Mouse (Mus musculus): ENCODE measurements at regions not wholly inside any gene's neighbourhood (a gene's known extent, or its start where the extent isn't known, plus 50 kb on each side); places are given as distances from the start of the nearest gene placed in this dataset.

DNA sequence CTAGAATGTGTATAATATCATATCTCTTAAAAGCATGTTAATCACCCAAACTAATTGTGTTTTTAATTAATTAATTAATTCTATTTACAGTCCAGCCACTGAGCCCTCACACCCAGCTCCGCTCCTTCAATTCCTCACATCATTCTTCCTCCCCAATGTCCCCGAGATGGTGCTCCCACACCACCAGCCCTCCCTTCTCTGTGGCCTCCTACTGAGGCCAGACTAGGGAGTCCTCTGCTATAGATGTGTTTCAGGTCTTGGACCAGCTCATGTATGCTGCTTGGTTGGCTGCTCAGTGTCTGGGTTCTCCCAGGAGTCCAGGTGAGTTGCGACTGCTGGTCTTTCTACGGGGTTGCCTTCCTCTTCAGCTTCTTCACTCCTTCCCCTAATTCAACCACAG, 353.1 kb upstream of the Klhl1 start:
- ATAC-seq (ENCODE audit: low FRiP score, low TSS enrichment): no peak
- WGBS: 84% methylated on average over 4 of the region's 4 CpGs
- no peak overlapping the region for H3K4me3 ChIP-seq (ENCODE audit: low read depth, low read length)
- no peaks in the 10 kb centered on the region for H3K9me3 ChIP-seq (ENCODE audit: control insufficient read depth, low read length)
- no peak for DNase-seq (ENCODE audit: low spot score)
- no peaks in the 10 kb centered on the region for H3K27me3 ChIP-seq (ENCODE audit: control insufficient read depth, insufficient read depth, low read length)
- no peaks in the 10 kb centered on the region for H3K4me1 ChIP-seq (replicated peaks; ENCODE audit: control insufficient read depth, insufficient read depth)
- H3K9ac ChIP-seq (ENCODE audit: low read length): no peak overlapping the region
- TF ChIP-seq CTCF (IDR thresholded peaks at IDR 0.05; ENCODE audit: low read depth) (no peak), EP300 (optimal IDR thresholded peaks at IDR 0.05) (no peak)
- H3K4me2 ChIP-seq (replicated peaks; ENCODE audit: low read depth): no peak overlapping the region
- no peak overlapping the region for H3K27ac ChIP-seq (replicated peaks)
- H3K36me3 ChIP-seq (ENCODE audit: control insufficient read depth, insufficient read depth, low read length): no peaks in the 10 kb centered on the region

DNA sequence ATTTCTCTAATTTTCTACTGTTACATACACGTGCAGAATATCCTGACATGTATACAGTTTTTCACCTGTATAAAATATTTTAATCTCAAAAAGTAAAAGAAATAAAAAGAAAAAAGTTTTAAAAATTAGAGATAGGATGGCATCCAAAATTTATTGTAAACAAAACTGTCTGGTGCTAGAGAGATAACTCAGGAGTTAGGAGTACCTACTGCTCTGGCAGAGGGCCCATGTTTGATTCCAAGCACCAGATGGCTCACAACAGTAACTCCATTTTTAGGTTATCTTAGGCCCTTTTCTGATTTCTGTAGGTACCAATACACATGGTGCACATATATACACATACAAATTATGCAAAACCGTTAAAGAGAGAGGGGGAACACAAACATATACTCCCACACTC, 320.0 kb upstream of the Klhl1 start:
- TF ChIP-seq CTCF (IDR thresholded peaks at IDR 0.05; ENCODE audit: low read depth) (no peak), EP300 (optimal IDR thresholded peaks at IDR 0.05) (no peak)
- DNase-seq (ENCODE audit: low spot score) (no peak), ATAC-seq (ENCODE audit: low FRiP score, low TSS enrichment) (no peak)
- H3K9me3 ChIP-seq (ENCODE audit: control insufficient read depth, low read length): no peaks in the 10 kb centered on the region
- 69% methylated on average over 2 of the region's 2 CpGs for WGBS
- no peak overlapping the region for H3K27ac ChIP-seq (replicated peaks)
- no peak overlapping the region for H3K9ac ChIP-seq (ENCODE audit: low read length)
- no peak overlapping the region for H3K4me2 ChIP-seq (replicated peaks; ENCODE audit: low read depth)
- no peaks in the 10 kb centered on the region for H3K36me3 ChIP-seq (ENCODE audit: control insufficient read depth, insufficient read depth, low read length)
- H3K4me3 ChIP-seq (ENCODE audit: low read depth, low read length): no peak overlapping the region
- no peaks in the 10 kb centered on the region for H3K27me3 ChIP-seq (ENCODE audit: control insufficient read depth, insufficient read depth, low read length)
- H3K4me1 ChIP-seq (replicated peaks; ENCODE audit: control insufficient read depth, insufficient read depth): no peaks in the 10 kb centered on the region

DNA sequence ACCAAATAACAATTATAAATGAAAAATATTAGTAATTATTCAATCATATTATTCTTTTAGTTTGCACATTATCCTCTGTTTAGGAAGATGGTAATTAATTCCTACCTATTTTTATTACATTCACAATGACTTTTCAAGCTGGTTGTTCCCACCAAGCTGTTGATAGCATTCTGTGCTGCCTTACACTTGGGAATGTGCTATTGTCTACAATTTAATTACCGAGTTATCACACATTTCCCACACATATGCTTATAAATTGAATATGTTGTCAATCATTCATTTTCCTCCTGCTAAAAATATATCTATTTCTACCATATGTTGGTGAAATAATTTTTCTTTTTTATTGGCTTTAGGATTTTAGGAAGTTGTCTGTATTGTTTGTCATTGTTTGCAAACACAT, 306.2 kb upstream of the Klhl1 start:
- TF ChIP-seq CTCF (IDR thresholded peaks at IDR 0.05; ENCODE audit: low read depth): no peak
- no peak for TF ChIP-seq EP300 (optimal IDR thresholded peaks at IDR 0.05)
- ATAC-seq (ENCODE audit: low FRiP score, low TSS enrichment) (no peak), DNase-seq (ENCODE audit: low spot score) (no peak)
- 89% methylated on average over 1 of the region's 1 CpGs for WGBS
- Histone ChIP-seq H3K9ac (ENCODE audit: low read length) (no peak overlapping the region), H3K27me3 (ENCODE audit: control insufficient read depth, insufficient read depth, low read length) (no peaks in the 10 kb centered on the region), H3K27ac (replicated peaks) (no peak overlapping the region), H3K4me3 (ENCODE audit: low read depth, low read length) (no peak overlapping the region), H3K4me2 (replicated peaks; ENCODE audit: low read depth) (no peak overlapping the region), H3K9me3 (ENCODE audit: control insufficient read depth, low read length) (no peaks in the 10 kb centered on the region), H3K4me1 (replicated peaks; ENCODE audit: control insufficient read depth, insufficient read depth) (no peaks in the 10 kb centered on the region), H3K36me3 (ENCODE audit: control insufficient read depth, insufficient read depth, low read length) (no peaks in the 10 kb centered on the region)

DNA sequence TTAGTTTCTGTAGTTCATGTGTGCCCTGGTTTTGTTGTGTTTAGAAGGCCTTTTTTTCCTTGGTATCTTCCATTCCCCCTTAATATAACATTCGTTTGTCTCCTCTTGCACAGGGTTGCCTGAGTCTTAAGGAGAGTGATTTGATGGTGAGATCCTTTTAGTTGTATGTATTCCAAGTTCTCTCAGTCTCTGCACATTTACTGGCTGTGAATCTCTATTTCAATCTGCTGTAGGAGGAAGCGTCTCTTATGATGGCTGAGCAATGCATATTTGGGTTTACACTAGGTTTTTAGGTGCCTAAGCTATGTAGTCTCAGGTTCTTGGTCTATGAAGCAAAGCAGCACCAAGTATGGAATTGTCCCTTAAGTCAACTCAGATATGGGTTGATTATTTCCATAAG, 296.8 kb upstream of the Klhl1 start:
- DNase-seq (ENCODE audit: low spot score) (no peak), ATAC-seq (ENCODE audit: low FRiP score, low TSS enrichment) (no peak)
- H3K4me3 ChIP-seq (ENCODE audit: low read depth, low read length): no peak overlapping the region
- no peak overlapping the region for H3K9ac ChIP-seq (ENCODE audit: low read length)
- no peaks in the 10 kb centered on the region for H3K9me3 ChIP-seq (ENCODE audit: control insufficient read depth, low read length)
- WGBS: 78% methylated on average over 2 of the region's 2 CpGs
- H3K27ac ChIP-seq (replicated peaks): no peak overlapping the region
- H3K36me3 ChIP-seq (ENCODE audit: control insufficient read depth, insufficient read depth, low read length): no peaks in the 10 kb centered on the region
- H3K4me1 ChIP-seq (replicated peaks; ENCODE audit: control insufficient read depth, insufficient read depth): no peaks in the 10 kb centered on the region
- H3K27me3 ChIP-seq (ENCODE audit: control insufficient read depth, insufficient read depth, low read length): no peaks in the 10 kb centered on the region
- no peak overlapping the region for H3K4me2 ChIP-seq (replicated peaks; ENCODE audit: low read depth)
- TF ChIP-seq CTCF (IDR thresholded peaks at IDR 0.05; ENCODE audit: low read depth) (no peak), EP300 (optimal IDR thresholded peaks at IDR 0.05) (no peak)

GRCm38 (mm10) chr14:96805284-96805683, 286.4 kb upstream of the Klhl1 start:
- Histone ChIP-seq H3K9me3 (ENCODE audit: control insufficient read depth, low read length) (no peaks in the 10 kb centered on the region), H3K4me1 (replicated peaks; ENCODE audit: control insufficient read depth, insufficient read depth) (no peaks in the 10 kb centered on the region), H3K27me3 (ENCODE audit: control insufficient read depth, insufficient read depth, low read length) (no peaks in the 10 kb centered on the region), H3K4me2 (replicated peaks; ENCODE audit: low read depth) (no peak overlapping the region), H3K36me3 (ENCODE audit: control insufficient read depth, insufficient read depth, low read length) (no peaks in the 10 kb centered on the region), H3K27ac (replicated peaks) (no peak overlapping the region), H3K4me3 (ENCODE audit: low read depth, low read length) (no peak overlapping the region), H3K9ac (ENCODE audit: low read length) (no peak overlapping the region)
- DNase-seq (ENCODE audit: low spot score) (no peak), ATAC-seq (ENCODE audit: low FRiP score, low TSS enrichment) (no peak)
- WGBS: 67% methylated on average over 1 of the region's 1 CpGs
- TF ChIP-seq CTCF (IDR thresholded peaks at IDR 0.05; ENCODE audit: low read depth) (no peak), EP300 (optimal IDR thresholded peaks at IDR 0.05) (no peak)

GRCm38 (mm10) chr14:96794806-96795205, 275.9 kb upstream of the Klhl1 start:
- DNase-seq (ENCODE audit: low spot score) (no peak), ATAC-seq (ENCODE audit: low FRiP score, low TSS enrichment) (no peak)
- H3K27me3 ChIP-seq (ENCODE audit: control insufficient read depth, insufficient read depth, low read length): no peaks in the 10 kb centered on the region
- no peak overlapping the region for H3K9ac ChIP-seq (ENCODE audit: low read length)
- H3K9me3 ChIP-seq (ENCODE audit: control insufficient read depth, low read length): no peaks in the 10 kb centered on the region
- H3K27ac ChIP-seq (replicated peaks): no peak overlapping the region
- WGBS: 71% methylated on average over 1 of the region's 1 CpGs
- TF ChIP-seq EP300 (optimal IDR thresholded peaks at IDR 0.05) (no peak), CTCF (IDR thresholded peaks at IDR 0.05; ENCODE audit: low read depth) (no peak)
- no peaks in the 10 kb centered on the region for H3K4me1 ChIP-seq (replicated peaks; ENCODE audit: control insufficient read depth, insufficient read depth)
- no peak overlapping the region for H3K4me2 ChIP-seq (replicated peaks; ENCODE audit: low read depth)
- H3K36me3 ChIP-seq (ENCODE audit: control insufficient read depth, insufficient read depth, low read length): no peaks in the 10 kb centered on the region
- no peak overlapping the region for H3K4me3 ChIP-seq (ENCODE audit: low read depth, low read length)
